Mouse (Mus musculus) limb, embryonic 13.5 days (tissue): Measurements from ENCODE around the gene Dydc2. TPM values are rescaled to one million over a fixed set of nuclear protein-coding genes. Genes with fewer than 3 reads are reported as not detected.

ENCODE experiments used
- ATAC-seq: fragments of 200-750 bp; cut with Nextera tagmentation; 2 replicates; pipeline ENCODE4 v1.8.0; 2017; ENCODE audit warnings: low read depth, moderate number of reproducible peaks, moderate TSS enrichment; ENCODE audit not compliant: low FRiP score
- H3K27ac ChIP-seq: fragments of 300-500 bp; sonication (generic); 2 replicates; pipeline ENCODE4 v1.5.1; 2015; ENCODE audit warnings: inconsistent platforms, mild to moderate bottlenecking, moderate library complexity
- H3K27me3 ChIP-seq: fragments of 300-500 bp; sonication (generic); 2 replicates; pipeline ENCODE4 v1.6.1; 2015; ENCODE audit warnings: mild to moderate bottlenecking, inconsistent platforms
- H3K36me3 ChIP-seq: fragments of 300-500 bp; sonication (generic); 2 replicates; pipeline ENCODE4 v1.6.1; 2015; ENCODE audit warnings: inconsistent platforms, mild to moderate bottlenecking, moderate library complexity
- H3K4me1 ChIP-seq: fragments of 300-500 bp; sonication (generic); 2 replicates; pipeline ENCODE4 v1.6.1; 2015; ENCODE audit warnings: inconsistent platforms
- H3K4me2 ChIP-seq: fragments of 300-500 bp; sonication (generic); replicated peaks from 2 replicates; pipeline ENCODE4 v1.6.1; 2015; ENCODE audit warnings: inconsistent platforms, mild to moderate bottlenecking, moderate library complexity
- H3K4me3 ChIP-seq: fragments of 300-500 bp; sonication (generic); 2 replicates; pipeline ENCODE4 v1.5.1; 2015; ENCODE audit warnings: moderate library complexity, mild to moderate bottlenecking, inconsistent platforms
- H3K9ac ChIP-seq: fragments of 300-500 bp; sonication (generic); 2 replicates; pipeline ENCODE4 v1.6.1; 2015; ENCODE audit warnings: mild to moderate bottlenecking, inconsistent platforms
- H3K9me3 ChIP-seq: fragments of 300-500 bp; sonication (generic); 2 replicates; pipeline ENCODE4 v1.6.1; 2016; ENCODE audit warnings: inconsistent platforms
- WGBS: fragments of 180-500 bp; shearing (Covaris S2); methylation state at CpG from one replicate; pipeline ENCODE4 v1.1.7; 2015; 5-methylcytosine and 5-hydroxymethylcytosine counted together
- polyA plus RNA-seq: library from polyadenylated mRNA; unstranded; fragments of >200 nt; fragmentation: Nextera tagmentation; extraction: Ambion mirVana; gene quantifications from 2 replicates; pipeline ENCODE4 v1.2.1, GENCODE M21; 2015

The Dydc2 gene
- polyA plus RNA-seq, 1 experiment from 2014 or later, result not detected

GRCm38 (mm10) chr14:41033135-41034110, 35.6 kb downstream of the Dydc2 start:
- WGBS, result 57% methylated on average over 13 of the region's 13 CpGs
- ATAC-seq, result no peak
- H3K27ac ChIP-seq, result no peak overlapping the region
- H3K9me3 ChIP-seq, result no peaks in the 10 kb centered on the region
- no peak overlapping the region for H3K4me2 ChIP-seq
- H3K36me3 ChIP-seq, result no peaks in the 10 kb centered on the region
- H3K9ac ChIP-seq, result no peak overlapping the region
- H3K4me1 ChIP-seq, result no peaks in the 10 kb centered on the region
- H3K4me3 ChIP-seq, result no peak overlapping the region
- H3K27me3 ChIP-seq, result no peaks in the 10 kb centered on the region

GRCm38 (mm10) chr14:41030989-41031513, 38.0 kb downstream of the Dydc2 start:
- Histone ChIP-seq H3K4me1 (no peaks in the 10 kb centered on the region), H3K4me2 (no peak overlapping the region), H3K27me3 (no peaks in the 10 kb centered on the region), H3K9me3 (no peaks in the 10 kb centered on the region), H3K36me3 (no peaks in the 10 kb centered on the region), H3K9ac (no peak overlapping the region), H3K27ac (no peak overlapping the region), H3K4me3 (no peak overlapping the region)
- no peak for ATAC-seq
- WGBS, result 85% methylated on average over 6 of the region's 6 CpGs

GRCm38 (mm10) chr14:41029303-41029702, 39.7 kb downstream of the Dydc2 start:
- Histone ChIP-seq H3K27ac (no peak overlapping the region), H3K36me3 (no peaks in the 10 kb centered on the region), H3K4me2 (no peak overlapping the region), H3K27me3 (no peaks in the 10 kb centered on the region), H3K9me3 (no peaks in the 10 kb centered on the region), H3K4me3 (no peak overlapping the region), H3K4me1 (no peaks in the 10 kb centered on the region), H3K9ac (no peak overlapping the region)
- 74% methylated on average over 4 of the region's 4 CpGs for WGBS
- ATAC-seq, result no peak

- no peaks in the 10 kb centered on the region for H3K27me3 ChIP-seq
- no peaks in the 10 kb centered on the region for H3K4me1 ChIP-seq
- WGBS, result 75% methylated on average over 7 of the region's 7 CpGs
- no peak for ATAC-seq
- no peak overlapping the region for H3K4me2 ChIP-seq
- H3K4me3 ChIP-seq, result no peak overlapping the region
- H3K36me3 ChIP-seq, result no peaks in the 10 kb centered on the region
- H3K27ac ChIP-seq, result no peak overlapping the region
- no peak overlapping the region for H3K9ac ChIP-seq
- no peaks in the 10 kb centered on the region for H3K9me3 ChIP-seq
Measured at GRCm38 (mm10) chr14:41025594-41026284, 43.3 kb downstream of the Dydc2 start.

GRCm38 (mm10) chr14:41025087-41025486, 43.9 kb downstream of the Dydc2 start:
- Histone ChIP-seq H3K36me3 (no peaks in the 10 kb centered on the region), H3K9me3 (no peaks in the 10 kb centered on the region), H3K4me2 (no peak overlapping the region), H3K9ac (no peak overlapping the region), H3K27ac (no peak overlapping the region), H3K4me3 (no peak overlapping the region), H3K4me1 (no peaks in the 10 kb centered on the region), H3K27me3 (no peaks in the 10 kb centered on the region)
- no peak for ATAC-seq
- WGBS, result 75% methylated on average over 2 of the region's 2 CpGs

GRCm38 (mm10) chr14:41021246-41021645, 47.8 kb downstream of the Dydc2 start:
- no peaks in the 10 kb centered on the region for H3K27me3 ChIP-seq
- no peak overlapping the region for H3K4me2 ChIP-seq
- ATAC-seq, result no peak
- H3K36me3 ChIP-seq, result no peaks in the 10 kb centered on the region
- no peak overlapping the region for H3K27ac ChIP-seq
- no peaks in the 10 kb centered on the region for H3K4me1 ChIP-seq
- no peak overlapping the region for H3K9ac ChIP-seq
- no peaks in the 10 kb centered on the region for H3K9me3 ChIP-seq
- no peak overlapping the region for H3K4me3 ChIP-seq
- WGBS, result 83% methylated on average over 3 of the region's 3 CpGs

GRCm38 (mm10) chr14:41017460-41017859, 51.5 kb downstream of the Dydc2 start:
- WGBS, result 85% methylated on average over 5 of the region's 5 CpGs
- H3K27ac ChIP-seq, result no peak overlapping the region
- no peaks in the 10 kb centered on the region for H3K36me3 ChIP-seq
- no peak overlapping the region for H3K4me2 ChIP-seq
- H3K27me3 ChIP-seq, result no peaks in the 10 kb centered on the region
- no peak overlapping the region for H3K9ac ChIP-seq
- no peaks in the 10 kb centered on the region for H3K9me3 ChIP-seq
- H3K4me3 ChIP-seq, result no peak overlapping the region
- peaks cover 13% of the 10 kb centered on the region for H3K4me1 ChIP-seq
- ATAC-seq, result no peak

- no peak for ATAC-seq
- Histone ChIP-seq H3K36me3 (no peaks in the 10 kb centered on the region), H3K27me3 (no peaks in the 10 kb centered on the region), H3K27ac (no peak overlapping the region), H3K4me2 (no peak overlapping the region), H3K9ac (no peak overlapping the region), H3K4me1 (peaks cover 13% of the 10 kb centered on the region), H3K4me3 (no peak overlapping the region), H3K9me3 (no peaks in the 10 kb centered on the region)
- 76% methylated on average over 5 of the region's 5 CpGs for WGBS
Measured at GRCm38 (mm10) chr14:41014701-41015240, 54.2 kb downstream of the Dydc2 start.

GRCm38 (mm10) chr14:41013630-41014613, 55.1 kb downstream of the Dydc2 start, which contains the start of gene Fam213a:
Gene Fam213a, minus strand, starts transcription at chr14:41013788.
- Histone ChIP-seq H3K4me1 (peaks cover 13% of the 10 kb centered on the region), H3K4me2 (peak within 1 kb of the TSS; percentile 85), H3K9ac (peak within 1 kb of the TSS; percentile 76), H3K27ac (peak within 1 kb of the TSS; percentile 40; the same call in 1 of the 2 replicates), H3K27me3 (no peaks in the 10 kb centered on the region), H3K9me3 (no peaks in the 10 kb centered on the region), H3K36me3 (no peaks in the 10 kb centered on the region), H3K4me3 (peak within 1 kb of the TSS; percentile 62)
- WGBS, result 3% methylated on average over 32 of the region's 32 CpGs
- peak; percentile 96 for ATAC-seq

GRCm38 (mm10) chr14:41013143-41013542, 55.9 kb downstream of the Dydc2 start:
- ATAC-seq, result no peak
- no peaks in the 10 kb centered on the region for H3K9me3 ChIP-seq
- 22% methylated on average over 9 of the region's 9 CpGs for whole genome bisulfite sequencing
- H3K27me3 ChIP-seq, result no peaks in the 10 kb centered on the region
- peaks cover 13% of the 10 kb centered on the region for H3K4me1 ChIP-seq
- no peaks in the 10 kb centered on the region for H3K36me3 ChIP-seq
- no peak overlapping the region for H3K27ac ChIP-seq
- peak overlapping the region; percentile 85 for H3K4me2 ChIP-seq
- peak overlapping the region; percentile 76 for H3K9ac ChIP-seq
- H3K4me3 ChIP-seq, result peak overlapping the region; percentile 62

GRCm38 (mm10) chr14:41011916-41012315, 57.1 kb downstream of the Dydc2 start:
- Histone ChIP-seq H3K4me2 (no peak overlapping the region), H3K27me3 (no peaks in the 10 kb centered on the region), H3K9ac (no peak overlapping the region), H3K27ac (no peak overlapping the region), H3K9me3 (no peaks in the 10 kb centered on the region), H3K4me1 (peaks cover 16% of the 10 kb centered on the region), H3K36me3 (no peaks in the 10 kb centered on the region), H3K4me3 (no peak overlapping the region)
- no peak for ATAC-seq
- 78% methylated on average over 3 of the region's 3 CpGs for WGBS
